Mouse (Mus musculus) monocyte, adult 2 months (primary cell): ENCODE measurements around the gene Aff3.

Experiments
- DNase-seq, 2 experiments: peaks; one replicate each; pipeline ENCODE4 v3.0.0; 2022; ENCODE audit warnings: low spot score in 2 of 2, low read depth in 1 of 2

Gene Aff3

GRCm38 (mm10) chr1:38497576-38497975, 167.2 kb downstream of the Aff3 start:
- no peak for DNase-seq

GRCm38 (mm10) chr1:38496886-38497528, 167.7 kb downstream of the Aff3 start:
- DNase-seq: no peak

GRCm38 (mm10) chr1:38495284-38495683, 169.5 kb downstream of the Aff3 start:
- no peak for DNase-seq

- no peak for DNase-seq
Observed at GRCm38 (mm10) chr1:38489733-38490132, 175.0 kb downstream of the Aff3 start.

GRCm38 (mm10) chr1:38488667-38489210, 176.0 kb downstream of the Aff3 start:
- DNase-seq: no peak

- no peak for DNase-seq
Observed at GRCm38 (mm10) chr1:38487884-38488283, 176.9 kb downstream of the Aff3 start.

- DNase-seq: no peak
Observed at GRCm38 (mm10) chr1:38483191-38483590, 181.6 kb downstream of the Aff3 start.

GRCm38 (mm10) chr1:38478246-38478743, 186.5 kb downstream of the Aff3 start:
- no peak for DNase-seq

GRCm38 (mm10) chr1:38470817-38471216, 193.9 kb downstream of the Aff3 start:
- no peak for DNase-seq

- no peak for DNase-seq
Observed at GRCm38 (mm10) chr1:38470166-38470565, 194.6 kb downstream of the Aff3 start.

- no peak for DNase-seq
Observed at GRCm38 (mm10) chr1:38467305-38468083, 197.3 kb downstream of the Aff3 start.

GRCm38 (mm10) chr1:38456719-38457269, 208.0 kb downstream of the Aff3 start:
- DNase-seq: no peak

- DNase-seq: no peak
Observed at GRCm38 (mm10) chr1:38454921-38455320, 209.8 kb downstream of the Aff3 start.

- no peak for DNase-seq
Observed at GRCm38 (mm10) chr1:38451367-38451766, 213.4 kb downstream of the Aff3 start.

- no peak for DNase-seq
Observed at GRCm38 (mm10) chr1:38450677-38451076, 214.1 kb downstream of the Aff3 start.

GRCm38 (mm10) chr1:38449816-38450478, 214.8 kb downstream of the Aff3 start:
- no peak for DNase-seq

GRCm38 (mm10) chr1:38448854-38449253, 215.9 kb downstream of the Aff3 start:
- no peak for DNase-seq

GRCm38 (mm10) chr1:38447581-38447980, 217.2 kb downstream of the Aff3 start:
- no peak for DNase-seq

- DNase-seq: no peak
Observed at GRCm38 (mm10) chr1:38446152-38446820, 218.5 kb downstream of the Aff3 start.

- no peak for DNase-seq
Observed at GRCm38 (mm10) chr1:38442887-38443286, 221.9 kb downstream of the Aff3 start.

GRCm38 (mm10) chr1:38442479-38442878, 222.3 kb downstream of the Aff3 start:
- DNase-seq: no peak
